ENCODE assay signal across 8 mouse cellular contexts in the genomic region with DNA sequence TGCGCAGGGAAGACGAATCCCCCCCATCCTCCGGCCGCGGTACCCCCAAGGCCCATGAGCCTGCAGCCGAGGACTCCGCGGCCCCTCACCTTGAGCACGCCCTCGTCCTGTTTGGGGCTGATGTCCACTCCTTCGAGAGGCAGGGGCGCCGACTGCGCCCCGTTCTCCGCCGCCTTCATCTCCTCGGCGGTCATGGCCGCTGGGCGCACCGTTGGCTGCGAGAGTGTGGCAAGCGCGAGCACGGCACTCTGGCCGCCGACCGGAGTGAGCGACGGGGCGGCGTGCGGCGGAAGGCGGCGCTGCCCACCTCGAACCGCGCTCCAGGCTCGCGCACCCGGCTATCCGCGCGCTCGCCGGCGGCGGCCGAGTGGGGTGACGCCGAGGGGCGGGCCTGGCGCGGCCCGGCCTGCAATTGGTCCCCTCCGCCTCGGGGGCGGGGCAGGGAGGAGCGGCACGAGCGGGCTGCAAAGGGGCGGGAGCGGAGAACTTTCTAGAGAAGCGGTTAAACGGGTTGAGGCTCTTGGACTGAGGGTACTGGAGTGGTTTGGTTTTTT. TPM values are rescaled to one million over a fixed set of nuclear protein-coding genes. Genes with fewer than 3 reads are reported as not detected.
A peak's percentile ranks its signal among the peaks of the same experiment; 100 is the strongest.
DNase-seq lines count a peak whose midpoint lies in the region; ATAC-seq and TF ChIP-seq lines count a peak whose summit lies in the region.

Gene Fkbp4, minus strand, starts transcription at position 361 of the 554 bp plus-strand sequence.

- peak; percentile 89 for DNase-seq in MEL (ENCODE audit: low read depth, low spot score)
- peak; percentile 96 to 98 for DNase-seq in cerebellum, adult 18-20 months
- DNase-seq in forebrain, postnatal 0 days: peak; percentile 95
- DNase-seq in heart, postnatal 4 days: peak; percentile 94
- DNase-seq in layer of hippocampus, adult 9-11 months: peak; percentile 93
- peak; percentile 97 for DNase-seq in lung, postnatal 0 days (ENCODE audit: low spot score)
- DNase-seq in ovary, postnatal 14 days (ENCODE audit: low spot score): peak; percentile 88
- DNase-seq in thymus, postnatal 14 days: peak; percentile 95

- H3K4me2 ChIP-seq in forebrain, postnatal 0 days (ENCODE audit: low read depth): peak within 1 kb of the TSS; percentile 61
- H3K4me2 ChIP-seq in lung, postnatal 0 days (replicated peaks; ENCODE audit: low read depth, low read length): peak within 1 kb of the TSS; percentile 92

- TF ChIP-seq EP300 in MEL (IDR thresholded peaks at IDR 0.05; ENCODE audit: low read depth in 1 of 2, low read length in 2 of 2): no peak
- TF ChIP-seq EP300 in lung, postnatal 0 days (IDR thresholded peaks at IDR 0.05): no peak

- TF ChIP-seq CTCF in MEL (IDR thresholded peaks at IDR 0.05 in 2 of 3, conservative IDR thresholded peaks at IDR 0.05 in 1 of 3; ENCODE audit: control insufficient read depth in 1 of 3, insufficient read depth in 1 of 3, low read depth in 2 of 3, low read length in 3 of 3, poor library complexity in 1 of 3, severe bottlenecking in 1 of 3): peak in 1 of 3 experiments; percentile 16; a peak in 1 of 6 replicates
- peak; percentile 38; the same call in 1 of the 2 replicates for TF ChIP-seq CTCF in forebrain, postnatal 0 days (IDR thresholded peaks at IDR 0.05; ENCODE audit: low read depth)
- TF ChIP-seq CTCF in lung, postnatal 0 days (IDR thresholded peaks at IDR 0.05): peak; percentile 36

- peaks cover 17 to 20% of the 10 kb centered on the region in 2 experiments for H3K36me3 ChIP-seq in MEL (ENCODE audit: control insufficient read depth in 1 of 2, insufficient read depth in 2 of 2, low read length in 2 of 2)
- peaks cover 29% of the 10 kb centered on the region for H3K36me3 ChIP-seq in forebrain, postnatal 0 days (ENCODE audit: insufficient read depth)
- peaks cover 13% of the 10 kb centered on the region; the same call in 1 of the 2 replicates for H3K36me3 ChIP-seq in lung, postnatal 0 days (ENCODE audit: insufficient read depth, low read length)

- H3K9ac ChIP-seq in MEL (ENCODE audit: control insufficient read depth, low read depth, low read length, poor library complexity, severe bottlenecking): peak within 1 kb of the TSS; percentile 87
- peak within 1 kb of the TSS; percentile 97 for H3K9ac ChIP-seq in forebrain, postnatal 0 days
- peak within 1 kb of the TSS; percentile 80 for H3K9ac ChIP-seq in lung, postnatal 0 days (replicated peaks; ENCODE audit: low read depth)

- no peak for TF ChIP-seq RAD21 in MEL (IDR thresholded peaks at IDR 0.05; ENCODE audit: low read depth, low read length)

- ATAC-seq in forebrain, postnatal 0 days: peak; percentile 97
- peak; percentile 97 for ATAC-seq in lung, postnatal 0 days

- no peaks in the 10 kb centered on the region for H3K9me3 ChIP-seq in MEL (replicated peaks; ENCODE audit: insufficient read depth, low read length)
- H3K9me3 ChIP-seq in forebrain, postnatal 0 days (ENCODE audit: low read length): no peaks in the 10 kb centered on the region
- no peaks in the 10 kb centered on the region for H3K9me3 ChIP-seq in lung, postnatal 0 days (ENCODE audit: low read length)

- peak; percentile 85 to 86 for TF ChIP-seq POLR2A in MEL (IDR thresholded peaks at IDR 0.05; ENCODE audit: control insufficient read depth in 1 of 2, insufficient read depth in 1 of 2, low read depth in 1 of 2, low read length in 2 of 2, poor library complexity in 1 of 2)

- H3K4me3 ChIP-seq in MEL (ENCODE audit: control insufficient read depth in 1 of 2, insufficient read depth in 1 of 2, low read depth in 2 of 2, low read length in 2 of 2): peak within 1 kb of the TSS; percentile 92 to 99
- peak within 1 kb of the TSS; percentile 98 for H3K4me3 ChIP-seq in forebrain, postnatal 0 days (ENCODE audit: low read depth, low read length)
- H3K4me3 ChIP-seq in lung, postnatal 0 days (ENCODE audit: low read depth, low read length): peak within 1 kb of the TSS; percentile 87

- H3K4me1 ChIP-seq in MEL (ENCODE audit: control insufficient read depth in 1 of 2, insufficient read depth in 2 of 2, low read length in 2 of 2): peaks cover 12 to 19% of the 10 kb centered on the region in 2 experiments
- H3K4me1 ChIP-seq in forebrain, postnatal 0 days (ENCODE audit: insufficient read depth): peaks cover 4% of the 10 kb centered on the region
- peaks cover 12% of the 10 kb centered on the region; the same call in 1 of the 2 replicates for H3K4me1 ChIP-seq in lung, postnatal 0 days (ENCODE audit: insufficient read depth, low read depth, low read length)

- H3K79me2 ChIP-seq in MEL (ENCODE audit: control insufficient read depth, insufficient read depth, low read length, poor library complexity): peaks cover 19% of the 10 kb centered on the region

- under 1% methylated on average over 66 of the region's 67 CpGs for WGBS in forebrain, postnatal 0 days
- WGBS in lung, postnatal 0 days: under 1% methylated on average over 56 of the region's 67 CpGs

- H3K27ac ChIP-seq in MEL (ENCODE audit: control insufficient read depth, low read depth, low read length): peak within 1 kb of the TSS; percentile 58
- peak within 1 kb of the TSS; percentile 92 for H3K27ac ChIP-seq in forebrain, postnatal 0 days (ENCODE audit: low read depth, low read length)
- H3K27ac ChIP-seq in lung, postnatal 0 days (ENCODE audit: low read length): peak within 1 kb of the TSS; percentile 95

- H3K27me3 ChIP-seq in MEL (ENCODE audit: control insufficient read depth in 1 of 2, insufficient read depth in 2 of 2, low read length in 2 of 2): no peaks in the 10 kb centered on the region
- H3K27me3 ChIP-seq in forebrain, postnatal 0 days (ENCODE audit: insufficient read depth, low read length): no peaks in the 10 kb centered on the region
- H3K27me3 ChIP-seq in lung, postnatal 0 days (replicated peaks; ENCODE audit: insufficient read depth, low read length): no peaks in the 10 kb centered on the region

TF ChIP-seq in MEL, 35 proteins besides CTCF, POLR2A, EP300 and RAD21:
- TF ChIP-seq USF2 (IDR thresholded peaks at IDR 0.05; ENCODE audit: borderline replicate concordance in 1 of 2, insufficient read depth in 1 of 2, low read depth in 1 of 2, low read length in 2 of 2) (no peak), MXI1 (IDR thresholded peaks at IDR 0.05; ENCODE audit: low read depth, low read length) (peak; percentile 67), HCFC1 (IDR thresholded peaks at IDR 0.05; ENCODE audit: low read depth, low read length) (peak; percentile 34; the same call in 1 of the 2 replicates), ZMIZ1 (IDR thresholded peaks at IDR 0.05; ENCODE audit: low read depth, low read length) (peak; percentile 88), KAT2A (conservative IDR thresholded peaks at IDR 0.05; ENCODE audit: low read depth, low read length) (no peak), UBTF (IDR thresholded peaks at IDR 0.05; ENCODE audit: borderline replicate concordance, insufficient read depth, low read depth, low read length) (0 out of 2 replicates have a peak, but pooled peaks have one; percentile 25), MAX (IDR thresholded peaks at IDR 0.05; ENCODE audit: low read length) (peak; percentile 67; the same call in 1 of the 2 replicates), POLR2AphosphoS2 (IDR thresholded peaks at IDR 0.05; ENCODE audit: low read length) (peak; percentile 67; the same call in 1 of the 2 replicates), NELFE (IDR thresholded peaks at IDR 0.05; ENCODE audit: low read depth, low read length) (peak; percentile 92), TAL1 (IDR thresholded peaks at IDR 0.05; ENCODE audit: low read length) (no peak), SIN3A (IDR thresholded peaks at IDR 0.05; ENCODE audit: low read length) (no peak), MEF2A (IDR thresholded peaks at IDR 0.05; ENCODE audit: extremely low read depth, insufficient replicate concordance, low read depth, low read length, poor library complexity, severe bottlenecking) (peak; percentile 7; the same call in 1 of the 2 replicates), GABPA (IDR thresholded peaks at IDR 0.05; ENCODE audit: low read depth, low read length) (no peak), USF1 (IDR thresholded peaks at IDR 0.05; ENCODE audit: low read depth, low read length) (peak; percentile 23; the same call in 1 of the 2 replicates), JUND (IDR thresholded peaks at IDR 0.05; ENCODE audit: low read depth, low read length) (no peak), GATA1 (IDR thresholded peaks at IDR 0.05; ENCODE audit: low read depth, low read length) (no peak), TCF12 (IDR thresholded peaks at IDR 0.05; ENCODE audit: low read depth, low read length) (peak; percentile 48; the same call in 1 of the 2 replicates), BHLHE40 (IDR thresholded peaks at IDR 0.05; ENCODE audit: borderline replicate concordance, low read depth, low read length) (peak; percentile 82), ZC3H11A (IDR thresholded peaks at IDR 0.05; ENCODE audit: low read depth, low read length) (no peak), NRF1 (IDR thresholded peaks at IDR 0.05; ENCODE audit: insufficient read depth, low read depth, low read length, poor library complexity, severe bottlenecking) (0 out of 2 replicates have a peak, but pooled peaks have one; percentile 32), TBP (IDR thresholded peaks at IDR 0.05; ENCODE audit: low read depth, low read length) (0 out of 2 replicates have a peak, but pooled peaks have one; percentile 39), ELF1 (IDR thresholded peaks at IDR 0.05; ENCODE audit: low read depth, low read length) (no peak), MYB (IDR thresholded peaks at IDR 0.05; ENCODE audit: low read depth, low read length) (0 out of 2 replicates have a peak, but pooled peaks have one; percentile 10), MAFK (IDR thresholded peaks at IDR 0.05; ENCODE audit: borderline replicate concordance, low read depth, low read length) (no peak)

RNA-seq across cellular contexts. Expression of gene Fkbp4, which starts in this region (rescaled TPM):
- 332 and 333 TPM in 2 replicates for total RNA-seq in MEL (2012; rRNA removed)
- polyA plus RNA-seq in MEL (2012; ENCODE audit: insufficient read depth in 1 of 2, insufficient read length in 2 of 2, low read depth in 1 of 2, low replicate concordance in 2 of 2, missing spikeins in 1 of 2): 100 to 1,000 TPM; 426 to 934 TPM
- total RNA-seq in forebrain, postnatal 0 days (2014; rRNA removed): 201 and 235 TPM in 2 replicates
- 253 and 276 TPM in 2 replicates for polyA plus RNA-seq in forebrain, postnatal 0 days (2015; fragmentation: Nextera tagmentation; extraction: Ambion mirVana)
- 100 to 1,000 TPM; 199 to 200 TPM for total RNA-seq in heart, postnatal 4 days (2021)
- 156 and 165 TPM in 2 replicates for polyA plus RNA-seq in lung, postnatal 0 days (2015; fragmentation: Nextera tagmentation; extraction: Ambion mirVana)

Comparison
In these comparisons a context has a peak if more than half of its experiments do, and no peak if none do; other contexts are left out.
1. Peak in every context shown above with its lines: DNase-seq, ATAC-seq, H3K4me3 ChIP-seq and H3K27ac ChIP-seq.